Mouse (Mus musculus) cerebellum, adult 8-10 months (tissue): Measurements from ENCODE around the gene Tbc1d22b.
A peak's percentile ranks its signal among the peaks of the same experiment; 100 is the strongest.
"Not testable (repeated sequence)": the region's sequence is repeated elsewhere in the genome, so short reads cannot be mapped to it uniquely, and the experiment has no call there.

ENCODE experiments used
- DNase-seq: peaks from one replicate; pipeline ENCODE4 v3.0.0; 2022

Gene Tbc1d22b

GRCm38 (mm10) chr17:29596771-29597132 lies 47.2 kb downstream of the Tbc1d22b start:
- DNase-seq = no peak

GRCm38 (mm10) chr17:29599051-29599450 lies 49.5 kb downstream of the Tbc1d22b start:
- DNase-seq = no peak

- no peak for DNase-seq
Measured at GRCm38 (mm10) chr17:29599537-29599936, 50.0 kb downstream of the Tbc1d22b start.

- no peak for DNase-seq
Measured at GRCm38 (mm10) chr17:29601391-29601790, 51.8 kb downstream of the Tbc1d22b start.

GRCm38 (mm10) chr17:29603283-29603682 lies 53.7 kb downstream of the Tbc1d22b start:
- DNase-seq = peak; percentile 82

- not testable (repeated sequence) for DNase-seq
Measured at GRCm38 (mm10) chr17:29613453-29613852, 63.9 kb downstream of the Tbc1d22b start.

GRCm38 (mm10) chr17:29614115-29615023 lies 64.8 kb downstream of the Tbc1d22b start, which contains the start of the genes Rnf8 and Gm28043:
TSS of gene Rnf8 (plus strand) at chr17:29614790.
TSS of gene Gm28043 (plus strand) at chr17:29614876.
- DNase-seq = peak; percentile 91

GRCm38 (mm10) chr17:29615024-29615551 lies 65.5 kb downstream of the Tbc1d22b start:
- DNase-seq = no peak

GRCm38 (mm10) chr17:29615616-29616015 lies 66.0 kb downstream of the Tbc1d22b start:
- no peak for DNase-seq

GRCm38 (mm10) chr17:29619231-29619630 lies 69.6 kb downstream of the Tbc1d22b start:
- DNase-seq = no peak

- no peak for DNase-seq
Measured at GRCm38 (mm10) chr17:29623488-29623887, 73.9 kb downstream of the Tbc1d22b start.

- DNase-seq = no peak
Measured at GRCm38 (mm10) chr17:29627285-29627684, 77.7 kb downstream of the Tbc1d22b start.

- DNase-seq = peak; percentile 43
Measured at GRCm38 (mm10) chr17:29628946-29629345, 79.4 kb downstream of the Tbc1d22b start.

GRCm38 (mm10) chr17:29629620-29630019 lies 80.0 kb downstream of the Tbc1d22b start:
- no peak for DNase-seq

GRCm38 (mm10) chr17:29632312-29632711 lies 82.7 kb downstream of the Tbc1d22b start:
- no peak for DNase-seq

- DNase-seq = no peak
Measured at GRCm38 (mm10) chr17:29635492-29635891, 85.9 kb downstream of the Tbc1d22b start.

- peak; percentile 61 for DNase-seq
Measured at GRCm38 (mm10) chr17:29636118-29636517, 86.5 kb downstream of the Tbc1d22b start.

GRCm38 (mm10) chr17:29637377-29637776 lies 87.8 kb downstream of the Tbc1d22b start:
- DNase-seq = no peak

- DNase-seq = no peak
Measured at GRCm38 (mm10) chr17:29637895-29638294, 88.3 kb downstream of the Tbc1d22b start.

- no peak for DNase-seq
Measured at GRCm38 (mm10) chr17:29640971-29641370, 91.4 kb downstream of the Tbc1d22b start.

GRCm38 (mm10) chr17:29642219-29642618 lies 92.6 kb downstream of the Tbc1d22b start:
- DNase-seq = no peak
